Mouse (Mus musculus) thymus, postnatal 25 days (tissue): ENCODE measurements around the gene Baz1b.

Source experiments
- DNase-seq: peaks from one replicate; pipeline ENCODE4 v3.0.0; 2022

The Baz1b gene

DNA sequence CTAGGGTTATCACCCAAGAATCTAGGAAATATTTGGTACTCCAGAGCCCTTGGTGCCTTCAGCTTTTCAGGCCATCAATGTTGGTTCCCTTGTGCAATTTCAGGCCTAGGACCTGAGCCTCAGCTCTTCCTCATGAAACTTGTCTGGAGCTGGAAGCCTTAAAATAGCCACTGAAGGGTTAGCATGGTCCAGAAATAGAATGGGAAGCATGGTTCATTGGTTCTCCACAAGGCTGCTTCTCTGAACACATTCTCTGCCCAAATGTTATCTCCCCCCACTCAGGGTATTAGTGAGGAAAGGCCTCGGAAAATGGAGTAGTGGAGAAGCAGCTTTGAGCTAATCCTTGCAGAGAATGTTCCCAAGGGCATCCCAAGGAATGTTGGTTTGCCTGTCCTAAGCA lies 54.4 kb downstream of the Baz1b start:
- no peak for DNase-seq

DNA sequence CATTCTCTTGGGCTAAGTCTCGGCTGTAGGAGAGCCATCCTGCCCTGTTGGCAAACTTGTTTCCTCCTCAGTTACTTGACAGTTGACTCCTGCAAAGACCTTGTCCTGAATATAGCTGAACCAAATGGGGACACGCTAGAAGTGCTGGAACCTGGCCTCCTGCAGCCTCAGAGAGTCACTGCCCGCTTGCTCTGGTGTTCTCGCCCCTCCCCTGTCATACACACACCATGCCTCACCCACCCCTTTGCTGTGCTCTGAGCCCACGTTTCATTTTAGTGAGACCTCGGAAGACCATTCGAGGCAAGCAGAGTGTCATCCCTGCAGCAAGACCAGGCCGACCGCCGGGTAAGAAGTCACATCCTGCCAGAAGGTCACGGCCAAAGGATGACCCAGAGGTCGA lies 55.1 kb downstream of the Baz1b start:
- no peak for DNase-seq

DNA sequence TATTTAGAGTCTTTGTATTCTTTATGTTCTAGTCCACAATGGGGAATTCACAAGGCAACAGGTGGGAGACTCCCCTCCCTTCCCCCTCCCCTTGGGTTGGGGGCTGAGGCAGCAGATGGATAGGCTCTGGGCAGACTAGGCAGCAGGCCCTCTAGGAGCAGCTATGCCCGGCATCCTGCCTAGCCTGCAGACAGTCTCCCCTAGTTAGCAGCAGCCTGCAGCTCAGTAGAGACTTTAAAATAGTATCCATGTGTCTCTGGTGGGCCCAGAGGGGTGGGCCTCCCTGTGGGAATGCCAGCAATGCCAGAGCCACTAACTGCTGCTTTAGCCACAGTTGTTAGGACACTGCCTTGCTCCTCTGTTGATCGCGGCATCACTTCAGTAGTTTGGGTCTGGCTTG lies 55.5 kb downstream of the Baz1b start:
- no peak for DNase-seq

DNA sequence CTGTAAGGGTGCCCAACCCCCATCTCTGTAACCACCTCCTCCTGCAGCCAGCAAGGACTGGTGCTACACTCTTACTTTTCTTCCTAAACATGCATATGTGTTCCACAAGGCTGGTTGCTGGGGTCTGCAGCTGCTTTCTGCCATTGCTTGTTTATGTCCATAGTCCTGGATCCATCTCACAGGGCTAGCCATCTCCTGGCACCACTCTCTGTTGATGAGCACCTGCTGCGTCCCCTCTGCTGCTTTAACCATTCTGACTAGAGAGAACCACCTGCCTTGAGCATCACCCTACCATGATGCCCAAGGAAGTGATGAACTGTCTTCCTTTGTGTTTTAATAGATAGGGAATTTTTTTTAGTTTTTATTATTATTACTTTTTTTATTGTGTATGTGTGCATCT lies 56.1 kb downstream of the Baz1b start:
- DNase-seq, result no peak

DNA sequence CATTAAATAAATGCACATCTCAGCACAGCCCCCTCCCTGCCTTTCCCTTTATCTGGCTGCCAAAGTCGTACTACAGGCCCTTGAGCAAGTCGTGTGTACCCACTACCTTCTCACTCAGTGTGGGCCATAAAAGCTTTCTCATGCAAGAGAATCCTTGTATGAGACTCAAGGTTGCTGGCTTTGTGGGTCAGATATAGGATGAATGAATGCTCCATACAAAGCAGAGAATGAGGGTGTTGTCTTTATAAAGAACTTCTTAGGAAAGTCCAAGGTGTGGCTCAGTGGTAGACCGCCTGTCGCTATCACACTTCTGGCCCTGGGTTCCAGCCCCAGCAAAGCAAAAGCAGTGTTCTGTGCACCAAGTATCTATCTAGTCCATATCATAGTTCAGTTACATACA lies 59.5 kb downstream of the Baz1b start:
- DNase-seq, result no peak

DNA sequence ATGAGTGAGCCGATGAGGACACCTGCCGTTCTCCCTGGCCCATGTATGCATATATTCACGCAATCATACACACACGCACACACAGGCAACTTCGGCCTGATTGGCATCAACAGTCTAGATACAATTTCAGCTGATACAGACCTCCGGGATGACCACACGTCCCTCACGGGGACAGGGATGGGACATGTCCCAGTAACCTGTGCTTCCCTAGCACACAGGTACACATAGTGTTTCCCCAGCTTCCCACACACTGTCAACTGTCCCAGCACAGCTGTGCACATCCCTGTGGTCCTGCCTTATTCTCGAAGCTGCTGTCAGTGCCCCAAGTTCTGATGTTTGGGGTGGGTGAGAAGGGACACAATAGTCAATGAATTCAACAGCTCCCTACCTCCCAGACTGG lies 60.3 kb downstream of the Baz1b start:
- no peak for DNase-seq

DNA sequence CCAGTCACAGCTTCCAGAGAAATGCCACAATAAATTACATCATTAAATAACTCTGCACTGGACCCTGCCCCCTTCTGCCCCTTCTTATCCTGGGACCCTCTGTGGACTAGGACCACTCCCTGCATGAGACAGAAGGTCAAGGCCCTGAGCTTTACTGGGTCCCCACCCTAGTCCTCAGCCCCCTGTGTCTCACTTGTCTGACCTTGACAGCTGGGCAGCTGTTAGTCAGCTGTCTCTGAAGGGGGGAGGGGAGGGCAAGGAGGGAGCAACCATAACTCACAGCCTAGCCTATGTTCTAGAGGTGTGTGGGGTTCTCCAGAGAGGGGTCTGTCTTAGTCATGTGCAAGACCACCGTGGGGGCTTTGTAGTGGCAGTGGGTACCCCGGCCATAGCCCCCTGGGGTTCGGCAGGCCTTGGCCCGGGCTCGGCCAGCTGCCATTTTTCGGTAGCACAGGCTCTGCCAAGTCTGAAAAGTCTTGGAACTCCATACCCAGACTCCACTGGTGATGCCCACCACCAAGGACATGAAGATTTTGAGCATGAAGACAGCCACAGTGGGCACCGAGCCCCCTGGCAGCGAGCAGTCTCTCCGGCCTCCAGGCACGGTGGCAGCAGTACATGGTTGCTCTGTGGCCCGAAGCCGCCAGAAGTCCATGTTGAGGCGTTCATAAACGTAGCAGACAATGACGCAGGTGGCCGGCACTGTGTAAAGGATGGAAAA lies 62.1 kb downstream of the Baz1b start:
- no peak for DNase-seq

DNA sequence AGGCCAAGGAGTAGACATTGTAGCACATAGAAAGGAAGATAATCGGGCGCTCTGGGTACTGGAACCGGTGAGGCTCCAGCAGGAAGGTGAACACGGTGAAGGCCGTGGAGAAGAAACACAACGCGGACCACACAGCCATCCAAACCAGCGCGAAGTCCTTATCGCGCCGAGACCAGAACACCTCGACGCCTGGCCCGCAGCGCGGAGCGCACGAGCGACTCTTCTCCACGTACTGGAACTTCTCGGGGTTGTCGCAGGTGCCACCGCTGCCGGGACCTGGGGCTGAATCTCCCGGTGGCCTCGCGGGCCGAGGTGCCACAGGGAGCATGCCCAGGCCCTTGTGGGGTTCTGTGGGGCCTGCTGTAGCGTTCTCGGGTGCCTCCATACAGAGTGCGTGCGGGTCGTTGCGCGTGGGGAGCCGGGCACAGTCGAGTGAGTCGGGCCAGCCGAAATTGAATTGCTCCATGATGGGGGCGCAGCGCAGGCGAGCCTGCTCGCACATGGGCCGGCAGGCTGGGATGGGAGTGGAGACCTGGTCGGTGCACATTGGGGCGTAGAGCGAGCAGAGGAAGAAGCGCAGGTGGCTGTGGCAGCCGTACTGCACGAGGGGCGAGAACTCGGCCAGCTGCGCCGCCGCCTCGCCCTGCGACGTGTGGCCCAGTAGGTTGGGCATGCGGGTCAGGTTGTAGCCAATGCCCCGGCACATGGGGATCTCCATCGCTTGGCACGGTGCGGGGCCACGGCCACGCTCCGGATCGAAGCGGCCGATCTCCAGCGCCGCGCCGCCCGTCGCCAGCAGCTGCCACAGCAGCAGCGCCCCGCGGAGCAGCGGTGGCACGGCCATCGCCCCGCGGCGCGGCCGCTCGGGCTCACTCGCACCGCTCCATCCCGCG lies 63.4 kb downstream of the Baz1b start:
- peak; percentile 18 for DNase-seq

DNA sequence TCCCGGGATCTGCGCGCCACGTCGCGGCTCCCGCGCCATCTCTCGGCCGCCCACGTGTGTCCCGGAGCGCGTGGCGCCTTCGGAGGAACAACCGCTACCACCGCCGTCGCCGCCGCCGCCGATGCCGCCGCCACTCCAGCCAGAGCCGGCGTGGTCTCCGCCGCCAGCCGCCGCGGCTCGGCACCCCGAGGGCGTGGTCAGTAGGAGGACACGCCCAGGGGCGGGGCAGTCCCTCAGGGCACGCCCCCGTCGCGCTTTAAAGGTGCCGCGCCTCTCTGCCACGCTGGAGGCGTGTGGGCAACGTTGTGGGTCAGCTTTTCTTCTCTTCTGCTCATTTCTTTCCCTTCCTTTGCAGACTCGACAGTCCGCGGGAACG lies 64.0 kb downstream of the Baz1b start, which contains the start of gene Fzd9:
Gene Fzd9 (minus strand): TSS at position 152 of the 376 bp plus-strand sequence.
- DNase-seq, result peak; percentile 85

DNA sequence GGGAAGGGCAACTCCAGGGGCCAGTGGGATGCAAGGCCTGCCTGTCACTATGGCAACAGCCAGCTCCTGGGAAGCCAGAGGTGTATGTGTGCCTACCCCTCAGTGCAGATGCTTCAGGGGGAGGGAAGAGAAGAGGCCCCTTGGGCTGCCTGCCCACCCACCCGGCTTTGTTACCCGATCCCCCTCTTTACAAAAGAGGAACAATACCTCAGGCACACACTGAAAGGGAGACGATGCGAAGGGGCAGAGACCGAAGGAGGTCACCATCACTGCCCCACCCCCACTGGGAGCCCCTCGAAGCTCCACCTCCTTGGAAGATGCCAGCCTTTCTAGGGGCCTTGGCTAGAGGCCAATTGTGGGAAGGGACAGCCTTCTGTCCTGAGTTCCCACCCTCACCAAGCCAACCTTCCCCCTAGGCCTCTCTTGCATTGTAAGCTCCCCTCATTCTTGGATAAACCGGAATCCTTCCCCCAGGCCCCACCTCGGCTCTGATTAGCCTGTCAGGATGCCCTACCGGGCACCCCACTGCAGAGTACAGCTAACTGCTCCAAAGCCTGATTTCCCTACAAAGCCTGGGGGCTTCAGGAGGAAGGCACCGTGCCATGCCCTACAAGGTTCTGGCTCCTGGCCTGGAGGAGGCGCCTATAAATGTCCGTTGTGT lies 66.8 kb downstream of the Baz1b start:
- DNase-seq, result no peak

DNA sequence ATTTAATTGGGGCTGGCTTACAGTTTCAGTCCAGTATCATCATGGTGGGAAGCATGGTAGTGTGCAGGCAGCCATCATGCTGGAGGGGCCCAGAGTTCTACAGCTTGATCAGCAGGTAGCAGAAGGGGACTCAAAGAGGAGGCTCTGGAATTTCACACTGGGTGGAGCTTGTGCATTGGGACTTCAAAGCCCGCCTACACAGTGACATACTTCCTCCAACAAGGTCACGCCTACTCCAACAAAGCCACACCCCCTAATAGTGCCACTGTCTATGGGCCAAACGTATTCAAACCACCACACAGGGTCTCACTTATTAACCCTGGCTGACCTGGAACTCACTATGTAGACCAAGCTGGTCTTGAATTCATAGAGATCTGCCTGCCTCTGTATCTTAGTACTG lies 69.1 kb downstream of the Baz1b start:
- DNase-seq, result no peak

DNA sequence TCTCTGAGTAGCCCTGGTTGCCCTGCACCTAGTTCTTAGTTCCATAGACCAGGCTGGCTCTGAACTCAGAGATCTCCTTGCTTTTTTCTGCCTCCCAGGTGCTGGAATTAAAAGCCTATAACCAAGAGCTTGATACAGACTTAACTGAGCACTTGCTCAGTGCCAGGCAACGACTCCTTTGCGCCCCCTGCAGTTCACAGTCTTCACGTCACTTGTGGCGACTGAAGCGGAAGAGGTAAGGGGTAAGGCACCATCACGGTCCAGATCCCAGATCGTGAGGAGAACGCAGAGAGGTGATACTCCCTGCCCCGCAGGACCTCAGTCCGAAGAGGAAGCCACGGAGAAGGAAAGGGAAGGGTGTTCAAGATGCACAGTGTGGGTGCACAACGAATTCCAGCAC lies 70.5 kb downstream of the Baz1b start:
- DNase-seq, result no peak

DNA sequence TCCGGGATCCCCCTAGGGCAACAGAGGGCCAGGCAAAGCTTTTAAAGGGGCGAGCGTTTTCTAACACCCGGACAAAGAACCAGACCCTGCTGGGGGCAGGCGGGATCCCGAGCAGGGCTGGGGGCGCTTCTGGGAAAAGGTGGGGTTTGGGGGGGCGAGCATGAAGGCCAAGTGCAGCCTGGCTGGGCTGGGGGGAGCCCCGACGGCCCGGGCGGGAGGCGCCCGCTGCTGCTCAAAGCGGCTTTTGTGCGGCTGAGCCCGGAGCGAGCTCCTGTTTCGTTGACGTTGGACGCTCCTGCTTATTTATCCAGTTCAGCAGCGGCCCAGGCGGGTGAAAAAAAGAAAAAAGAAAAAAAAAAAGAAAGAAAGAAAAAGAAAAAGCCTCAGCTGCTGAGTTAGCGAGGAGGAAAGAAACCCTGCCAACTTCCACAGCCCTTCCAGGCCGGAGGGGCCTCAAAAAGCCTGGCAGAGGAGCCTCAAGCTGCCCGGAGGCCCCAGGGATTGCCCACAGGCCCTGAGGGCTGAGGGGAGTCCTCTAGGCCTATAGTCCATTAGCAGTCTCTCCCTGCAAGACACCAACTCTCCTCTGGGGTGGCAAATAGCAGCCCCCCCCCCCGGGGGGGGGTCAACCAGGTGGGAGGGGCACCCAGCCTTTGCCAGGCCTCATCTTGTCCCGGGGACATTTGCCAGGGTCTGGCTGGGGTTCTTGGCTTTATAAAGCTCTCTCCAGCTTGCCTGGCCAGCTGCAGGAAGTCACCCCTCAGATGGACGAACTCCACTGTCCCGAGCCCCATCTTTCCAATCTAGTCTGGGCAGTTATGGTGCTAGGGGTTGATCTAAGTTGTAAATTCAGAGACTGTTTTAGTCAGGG lies 71.5 kb downstream of the Baz1b start:
- no peak for DNase-seq

DNA sequence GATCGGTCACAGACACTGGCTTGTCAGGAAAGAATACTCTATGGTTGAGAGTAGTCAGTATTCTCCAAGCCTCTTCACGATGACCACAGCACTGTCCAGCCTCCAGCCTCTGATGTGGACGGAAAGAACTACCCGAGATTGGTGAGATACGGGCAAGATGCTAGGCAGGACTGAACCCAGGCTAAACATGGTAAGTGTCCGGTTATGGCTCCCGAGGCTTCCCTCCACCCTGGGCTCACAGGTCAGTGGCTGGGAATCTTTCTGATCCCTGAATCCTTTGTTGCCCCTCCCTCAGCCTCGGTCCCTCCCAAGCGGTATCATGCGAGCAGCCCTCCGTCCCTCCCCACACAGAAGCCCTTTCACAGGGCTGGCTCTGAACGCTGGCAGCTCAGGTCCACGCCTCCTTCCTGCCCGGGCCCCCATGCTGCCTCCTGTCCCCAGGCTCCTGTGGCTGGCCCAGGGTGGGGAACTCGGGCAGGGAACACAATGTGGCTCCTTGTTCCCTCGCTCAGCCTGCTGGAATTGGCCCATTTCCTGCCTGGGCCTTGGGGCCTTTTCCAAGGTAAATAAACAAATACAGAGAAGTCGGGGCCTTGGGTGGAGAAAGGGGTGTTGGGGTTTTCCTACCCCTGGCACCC lies 76.9 kb downstream of the Baz1b start:
- peak; percentile 49 for DNase-seq

DNA sequence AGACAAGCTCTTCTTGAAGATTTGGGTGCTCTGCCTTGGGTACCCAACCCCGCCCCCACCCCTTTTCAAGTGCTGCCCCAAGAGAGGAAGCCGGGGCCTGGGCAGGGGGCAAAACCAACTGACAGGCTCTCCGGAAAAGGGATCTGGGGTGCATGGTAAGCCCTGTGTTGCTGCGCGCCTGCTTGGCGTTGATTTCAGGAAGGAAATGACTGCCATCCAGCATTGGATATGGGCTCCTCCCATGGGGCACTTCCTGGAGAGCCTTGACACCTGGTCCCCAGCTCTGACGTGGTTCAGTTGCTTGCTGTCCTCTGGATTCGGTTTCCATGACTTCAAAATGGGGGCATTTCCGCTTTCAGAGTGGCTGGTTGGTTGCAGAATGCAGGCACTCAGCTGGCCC lies 77.5 kb downstream of the Baz1b start:
- DNase-seq, result peak; percentile 51

DNA sequence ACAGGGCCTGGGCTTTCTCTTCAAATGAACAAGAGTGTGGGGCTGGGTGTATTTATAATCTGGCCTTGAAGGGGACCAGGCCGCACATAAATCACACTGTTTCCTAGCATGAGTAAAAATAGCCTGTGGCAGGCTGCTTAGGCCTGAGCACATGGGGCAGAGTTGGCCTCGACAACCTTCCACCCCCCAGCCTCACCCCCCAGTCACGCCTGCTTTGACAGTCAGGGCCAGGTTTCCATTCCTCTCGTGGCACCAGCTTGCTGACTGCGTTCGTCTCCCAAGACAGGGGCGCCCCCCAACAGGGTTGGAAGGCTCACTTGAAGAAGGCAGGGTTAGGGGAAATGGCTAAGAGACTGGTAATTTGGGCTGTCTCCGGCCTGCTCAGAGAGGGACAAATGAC lies 82.4 kb downstream of the Baz1b start:
- DNase-seq, result no peak

DNA sequence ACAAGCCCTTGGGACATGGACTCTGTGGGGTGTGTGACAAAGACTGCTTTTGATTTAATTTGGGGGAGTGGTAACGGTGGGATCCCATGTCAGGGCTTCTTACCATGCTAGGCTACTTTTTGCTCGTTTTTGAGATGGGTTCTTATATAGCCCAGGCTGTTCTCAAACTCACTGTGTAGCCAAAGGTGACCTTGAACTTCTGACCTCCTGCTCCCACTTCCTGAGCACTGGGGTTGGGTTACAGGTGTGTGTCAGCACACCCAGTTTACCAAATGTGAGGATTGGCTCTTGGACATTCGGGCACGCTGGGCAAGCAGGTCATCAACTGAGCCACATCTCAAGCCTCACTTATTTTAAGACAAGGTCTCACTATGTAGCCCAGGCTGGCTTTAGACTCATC lies 83.3 kb downstream of the Baz1b start:
- DNase-seq, result no peak

DNA sequence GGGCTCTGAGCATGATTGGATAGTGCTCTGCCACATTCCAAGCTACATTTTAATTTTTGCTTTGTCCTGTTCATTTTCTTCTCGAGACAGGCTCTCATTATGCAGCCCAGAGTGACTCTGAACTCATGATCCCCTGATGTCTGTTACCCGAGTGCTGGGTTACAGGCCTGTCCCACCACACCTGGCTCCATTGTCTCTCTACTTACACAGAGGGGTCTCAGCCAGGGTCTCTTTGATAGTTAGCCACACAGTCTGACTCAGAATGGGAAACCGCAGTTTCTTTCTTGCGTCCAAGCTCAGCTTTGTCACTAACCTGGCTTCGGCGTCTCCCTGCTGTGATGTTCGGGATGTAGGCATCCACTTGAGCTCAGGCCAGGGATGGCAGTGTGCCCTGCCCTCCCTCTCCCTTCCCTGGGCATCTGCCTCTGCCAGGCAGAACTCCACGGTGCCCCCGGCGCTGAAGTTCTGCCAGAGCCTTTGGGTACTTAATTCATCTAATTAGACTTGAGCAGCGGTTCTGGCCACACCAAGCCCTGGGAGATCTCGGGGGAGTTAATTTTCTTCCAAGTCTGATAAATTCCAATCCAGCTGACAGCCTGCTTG lies 84.6 kb downstream of the Baz1b start:
- DNase-seq, result no peak

DNA sequence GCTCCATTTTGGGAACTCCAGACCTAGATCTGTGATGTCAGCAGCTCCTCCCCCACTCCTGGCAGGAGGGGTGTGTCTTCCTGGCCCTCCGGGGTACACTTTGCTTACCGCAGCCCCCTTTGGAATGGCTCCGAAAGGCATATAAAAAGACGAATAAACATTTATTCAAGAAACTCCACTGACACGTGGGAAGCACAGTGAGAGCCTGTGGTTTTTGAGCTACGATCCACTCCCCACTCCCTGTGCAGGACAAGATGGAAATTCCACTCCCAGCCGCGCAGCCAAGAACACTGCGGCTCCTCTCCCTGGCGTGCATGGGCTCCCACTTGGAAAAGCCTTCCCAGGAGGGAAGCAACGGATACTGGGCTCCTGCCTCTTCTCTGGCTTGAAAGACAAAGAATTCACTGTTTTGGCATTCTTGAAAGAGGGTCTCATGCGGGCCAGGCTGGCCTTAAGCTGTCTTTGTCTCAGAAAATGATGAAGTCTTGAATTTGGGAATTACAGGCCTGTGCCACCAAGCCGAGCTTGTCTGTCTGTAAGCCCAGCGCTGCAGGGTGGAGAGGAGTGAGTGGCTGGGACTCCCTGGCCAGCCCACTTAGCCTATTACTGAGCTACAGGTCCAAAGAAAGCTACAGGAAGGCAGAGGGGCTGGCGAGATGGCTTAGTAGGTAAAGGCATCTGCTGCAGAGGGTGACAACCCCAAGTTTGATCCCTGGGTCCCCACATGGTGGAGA lies 87.8 kb downstream of the Baz1b start:
- DNase-seq, result no peak

DNA sequence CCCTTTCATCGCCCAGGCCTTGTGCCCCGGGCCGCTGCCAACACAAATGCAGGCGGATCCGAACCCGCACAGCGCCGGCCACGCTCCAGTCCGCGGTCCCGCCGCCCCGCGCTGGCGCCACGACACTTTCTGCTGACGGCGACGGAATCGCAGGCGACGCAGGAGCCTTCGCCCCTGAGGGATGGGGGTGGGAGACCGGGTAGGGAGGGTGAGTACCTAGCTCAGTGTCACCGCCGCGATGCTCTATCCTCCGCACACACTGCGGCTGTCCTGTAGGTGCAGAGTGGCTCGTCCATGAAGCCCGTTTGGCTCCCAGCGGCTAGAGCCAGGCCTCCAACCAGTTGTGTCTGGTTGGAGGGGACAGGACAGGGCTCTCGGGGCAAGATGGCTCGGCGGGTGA lies 89.5 kb downstream of the Baz1b start:
- no peak for DNase-seq

DNA sequence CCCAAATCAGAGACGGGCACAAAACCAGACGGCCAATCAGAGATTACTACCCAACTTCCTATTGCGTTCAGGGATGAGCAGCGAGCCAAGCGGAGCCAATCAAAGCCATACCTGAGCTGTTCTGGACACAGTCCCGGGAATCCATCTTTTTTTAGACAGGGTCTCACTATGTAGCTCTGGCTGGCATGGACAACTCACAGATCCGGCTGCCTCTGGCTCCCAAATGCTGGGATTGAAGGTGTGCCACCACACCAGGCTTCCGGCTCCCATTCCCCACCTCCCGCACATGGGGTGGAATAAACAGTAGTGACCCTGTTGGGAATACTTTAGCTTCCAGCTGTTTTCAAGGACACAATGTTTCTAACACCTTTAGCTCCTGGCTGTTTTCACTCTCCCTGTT lies 93.2 kb downstream of the Baz1b start:
- no peak for DNase-seq
